Mouse (Mus musculus): ENCODE measurements at regions not wholly inside any gene's neighbourhood (a gene's known extent, or its start where the extent isn't known, plus 50 kb on each side); places are given as distances from the start of the nearest gene placed in this dataset.
A peak's percentile ranks its signal among the peaks of the same experiment; 100 is the strongest.

DNA sequence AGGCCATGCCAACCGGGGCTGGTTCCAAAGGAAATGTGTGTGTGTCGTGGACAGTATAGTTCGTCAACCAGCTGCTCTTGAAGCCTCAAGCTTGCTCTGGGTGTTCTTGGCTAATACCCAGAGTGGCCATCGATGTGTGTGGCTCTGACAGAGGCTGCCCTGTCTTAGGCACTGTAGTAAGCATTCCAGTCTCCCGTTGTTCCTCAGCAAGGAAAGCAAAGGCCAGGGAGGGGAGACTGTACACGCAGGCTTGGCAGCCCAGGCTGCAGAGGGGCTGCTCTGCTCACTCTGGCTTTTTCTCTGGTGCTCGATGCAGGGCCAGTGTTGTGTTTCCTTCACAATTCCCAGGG is 106.1 kb upstream of the Unc5b start:
- DNase-seq (ENCODE audit: low spot score in 2 of 2): no peak

DNA sequence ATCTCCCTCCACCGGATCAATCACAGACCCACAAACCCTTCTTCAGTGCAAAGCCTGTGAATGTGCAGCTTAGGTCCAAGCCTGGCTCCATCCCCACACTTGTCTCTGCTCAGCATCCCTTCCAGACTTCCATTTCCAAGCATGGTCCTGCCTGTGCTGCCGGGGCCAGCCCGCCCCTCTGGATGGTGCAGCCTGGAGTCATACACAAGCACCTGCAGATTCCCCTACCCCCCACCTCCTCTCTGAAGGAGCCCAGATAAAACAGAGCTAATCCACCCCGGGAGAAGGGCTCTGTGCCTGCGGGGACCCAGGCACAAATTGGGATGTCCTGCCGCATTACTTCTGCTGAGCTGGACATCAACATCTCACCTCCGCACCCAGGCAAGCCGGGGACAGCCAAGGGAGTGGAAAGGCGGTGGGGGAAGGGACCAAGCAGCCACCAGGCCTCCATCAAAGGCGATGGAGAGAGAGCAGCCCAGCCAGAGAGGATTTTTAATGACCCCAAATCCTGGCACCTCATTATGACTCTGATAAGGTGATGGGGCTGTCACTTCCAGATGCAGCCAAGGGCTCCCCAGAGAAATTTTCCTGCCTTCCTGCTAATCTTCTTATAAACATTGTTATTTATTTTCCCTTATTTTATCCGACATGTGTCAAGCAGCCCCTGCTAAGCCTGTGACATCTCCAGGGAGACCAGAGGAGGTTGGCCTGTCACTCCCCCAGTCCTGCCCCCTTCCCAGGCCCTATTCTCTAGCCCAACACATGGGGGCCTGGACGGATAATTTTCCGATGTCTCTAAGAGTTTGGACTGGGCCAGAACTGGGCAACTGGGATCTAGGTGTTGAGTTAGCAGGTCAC is 105.5 kb upstream of the Unc5b start:
- no peak for DNase-seq (ENCODE audit: low spot score in 2 of 2)

DNA sequence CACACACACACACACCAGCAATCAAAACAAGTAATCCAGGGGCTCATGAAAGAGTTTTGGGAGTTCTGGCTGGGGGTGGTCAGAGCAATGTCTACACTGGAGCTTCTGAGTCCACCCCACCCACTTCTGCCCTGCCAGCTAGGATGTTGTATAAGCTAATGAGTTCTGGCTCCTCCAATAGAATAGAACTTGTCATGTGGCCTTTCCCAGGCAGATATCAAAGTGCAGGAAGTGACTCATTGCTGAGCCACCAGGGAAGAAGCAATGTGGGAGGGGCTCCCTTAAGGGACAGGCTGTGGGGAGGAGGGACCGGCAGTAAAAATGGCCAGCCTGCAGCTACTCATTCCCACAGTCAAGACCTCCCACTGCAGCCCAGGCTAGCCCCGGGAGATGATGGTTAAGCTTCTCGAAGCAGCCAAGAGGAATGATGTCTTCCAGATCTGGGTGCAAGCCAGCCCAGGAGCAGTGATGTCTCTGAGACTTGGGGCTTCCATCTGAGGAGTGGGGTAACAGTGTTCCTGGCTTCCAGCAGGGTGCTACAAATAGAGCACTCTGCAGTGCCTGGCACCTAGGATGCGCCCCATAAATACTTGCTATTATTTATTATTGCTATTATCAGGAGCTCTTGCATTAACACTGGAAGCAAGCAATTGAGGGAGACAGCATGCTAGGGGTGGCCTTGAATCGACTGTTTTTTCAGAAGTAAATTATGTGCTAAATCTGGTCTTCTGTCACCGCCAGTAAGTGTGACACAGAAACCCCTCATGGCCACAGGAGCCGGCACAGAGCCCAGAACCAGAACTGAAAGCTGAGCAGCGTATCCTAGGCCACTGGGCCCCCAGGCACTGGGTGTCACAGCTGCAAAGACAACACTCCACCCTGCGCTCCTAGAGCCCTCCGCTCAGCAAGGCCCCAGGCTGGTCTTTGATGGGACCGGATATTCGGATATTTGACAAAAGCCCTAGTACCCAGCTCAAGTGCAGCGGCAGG is 103.2 kb upstream of the Unc5b start:
- peak; percentile 56 to 63 for DNase-seq (ENCODE audit: low spot score in 2 of 2)

DNA sequence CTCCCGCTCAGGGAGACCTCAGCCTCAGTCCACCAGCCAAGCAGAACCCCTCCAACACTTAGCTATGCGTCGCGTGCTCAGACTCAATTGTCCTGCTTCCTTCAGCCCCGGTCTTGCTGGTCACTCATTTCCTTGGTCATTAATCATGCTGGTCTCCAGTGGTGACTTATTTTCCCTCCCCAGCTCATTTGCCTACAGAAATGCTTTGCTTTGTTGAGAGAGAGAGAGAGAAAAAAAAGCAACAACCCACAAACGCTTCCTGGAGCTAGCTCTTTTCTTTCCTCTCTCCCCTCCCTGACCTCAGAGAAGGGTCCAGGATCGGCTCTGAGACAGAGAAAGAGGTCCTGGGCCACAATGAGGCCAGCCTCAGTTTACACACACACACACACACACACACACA is 102.5 kb upstream of the Unc5b start:
- DNase-seq (ENCODE audit: low spot score in 2 of 2): no peak

DNA sequence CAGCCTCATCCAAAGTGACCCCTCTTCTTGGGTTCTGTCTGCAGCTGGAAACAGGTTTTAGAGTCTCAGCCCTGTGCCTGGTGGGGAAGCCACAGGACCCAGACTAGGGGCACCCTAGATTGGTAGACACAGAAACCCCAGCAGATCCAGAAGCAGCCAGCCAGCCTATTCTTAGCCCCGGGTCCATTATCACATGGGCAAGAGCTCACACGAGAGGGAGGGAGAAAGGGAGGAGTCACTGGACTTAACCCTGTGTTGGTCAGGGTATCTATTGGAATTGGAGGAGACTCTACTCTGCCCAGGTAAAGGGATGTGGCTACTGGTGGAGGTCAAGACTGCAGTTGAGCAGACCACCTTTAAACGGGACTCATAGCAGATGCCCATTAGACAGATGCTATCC is 101.5 kb upstream of the Unc5b start:
- DNase-seq (ENCODE audit: low spot score in 2 of 2): no peak

DNA sequence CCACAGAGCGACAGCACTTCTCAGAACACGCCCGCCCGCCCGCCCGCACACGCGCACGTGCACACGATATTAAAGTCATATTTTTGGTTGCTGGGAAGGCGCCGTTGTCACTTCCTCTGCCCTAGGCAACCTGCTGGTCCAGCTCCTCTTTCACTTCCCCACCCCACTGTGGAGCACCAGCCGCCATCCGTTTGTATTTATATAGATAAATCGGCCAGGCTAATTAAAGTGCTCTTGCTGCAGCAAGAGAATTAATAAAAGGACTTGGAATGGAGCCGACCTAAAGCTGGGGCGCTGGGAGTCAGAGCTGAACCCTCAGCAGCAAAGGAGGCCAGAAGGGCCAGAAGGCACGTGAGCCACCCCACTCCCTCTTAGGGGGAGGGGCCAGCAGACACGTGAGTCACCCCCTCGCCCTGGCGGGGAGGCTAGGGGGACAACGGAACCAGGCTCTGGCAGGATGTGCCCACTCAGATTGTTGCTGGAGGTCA is 100.6 kb upstream of the Unc5b start:
- DNase-seq (ENCODE audit: low spot score in 2 of 2): peak in 1 of 2 experiments; percentile 15

DNA sequence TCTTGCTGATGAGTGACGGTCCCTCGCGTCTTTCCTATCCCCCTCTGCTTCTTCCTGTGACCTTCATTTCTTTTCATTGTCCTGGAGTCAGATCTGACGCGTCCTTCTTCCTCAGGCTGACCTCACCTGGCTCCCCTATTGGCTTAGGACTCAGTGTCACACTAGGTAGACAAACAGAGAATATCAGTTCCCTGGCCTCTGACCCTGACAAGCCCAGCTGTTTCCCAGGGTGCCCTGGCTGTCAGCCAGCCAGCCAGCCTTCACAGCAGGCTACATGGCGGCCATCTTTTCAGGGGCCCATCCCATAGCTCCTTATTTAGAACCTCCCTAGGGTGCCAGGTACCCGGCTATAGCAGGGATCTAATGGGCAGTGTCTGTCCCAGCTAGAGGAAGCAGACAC is 97.3 kb upstream of the Unc5b start:
- no peak for DNase-seq (ENCODE audit: low spot score in 2 of 2)

DNA sequence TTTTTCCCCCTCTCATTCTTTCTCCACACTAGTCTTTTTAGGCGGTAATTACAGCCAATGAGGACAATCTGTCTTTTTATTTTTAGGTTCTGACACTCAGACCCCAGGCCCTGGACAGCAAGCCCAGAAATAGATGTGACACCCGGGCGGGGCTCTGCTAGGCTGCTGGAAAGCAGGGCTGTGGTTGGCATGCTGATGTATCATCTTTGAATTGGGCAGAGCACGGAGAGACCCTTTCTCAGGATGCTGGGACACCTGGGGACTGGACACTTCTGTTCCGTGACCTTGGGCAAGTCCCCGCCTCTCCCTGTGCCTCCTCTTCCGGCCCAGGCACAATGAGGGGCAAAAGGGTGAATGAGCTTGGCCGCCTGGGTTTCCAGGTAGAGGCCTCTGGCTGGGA is 96.8 kb upstream of the Unc5b start:
- DNase-seq (ENCODE audit: low spot score in 2 of 2): no peak

- DNase-seq (ENCODE audit: low spot score in 2 of 2): no peak
Observed at GRCm38 (mm10) chr10:60926632-60927031, 95.3 kb upstream of the Unc5b start.

DNA sequence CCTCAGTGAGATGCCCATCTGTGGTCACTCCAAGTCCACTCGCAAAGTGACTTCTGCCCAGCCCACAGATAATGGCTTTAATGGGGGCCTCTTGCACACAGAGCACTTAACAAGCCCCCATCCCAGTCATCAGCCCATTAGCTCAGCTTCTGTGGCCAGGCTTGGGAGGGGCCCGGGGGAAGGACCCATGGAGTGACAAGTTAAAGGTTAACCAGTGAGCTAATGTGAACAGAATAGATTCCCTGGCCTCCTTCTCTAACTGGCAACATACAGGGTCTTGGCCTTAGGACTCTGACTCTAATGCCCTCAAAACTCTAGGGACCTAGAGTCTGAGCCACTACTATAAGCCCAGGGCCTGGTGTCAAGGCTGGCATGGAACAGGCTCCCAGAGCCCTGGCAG is 94.3 kb upstream of the Unc5b start:
- no peak for DNase-seq (ENCODE audit: low spot score in 2 of 2)

GRCm38 (mm10) chr10:60925198-60925597 is 93.8 kb upstream of the Unc5b start:
- no peak for DNase-seq (ENCODE audit: low spot score in 2 of 2)

- no peak for DNase-seq (ENCODE audit: low spot score in 2 of 2)
Observed at GRCm38 (mm10) chr10:60923806-60924205, 92.4 kb upstream of the Unc5b start.

GRCm38 (mm10) chr10:60920621-60921020 is 89.2 kb upstream of the Unc5b start:
- no peak for DNase-seq (ENCODE audit: low spot score in 2 of 2)

GRCm38 (mm10) chr10:60918020-60918419 is 86.6 kb upstream of the Unc5b start:
- DNase-seq (ENCODE audit: low spot score in 2 of 2): no peak

DNA sequence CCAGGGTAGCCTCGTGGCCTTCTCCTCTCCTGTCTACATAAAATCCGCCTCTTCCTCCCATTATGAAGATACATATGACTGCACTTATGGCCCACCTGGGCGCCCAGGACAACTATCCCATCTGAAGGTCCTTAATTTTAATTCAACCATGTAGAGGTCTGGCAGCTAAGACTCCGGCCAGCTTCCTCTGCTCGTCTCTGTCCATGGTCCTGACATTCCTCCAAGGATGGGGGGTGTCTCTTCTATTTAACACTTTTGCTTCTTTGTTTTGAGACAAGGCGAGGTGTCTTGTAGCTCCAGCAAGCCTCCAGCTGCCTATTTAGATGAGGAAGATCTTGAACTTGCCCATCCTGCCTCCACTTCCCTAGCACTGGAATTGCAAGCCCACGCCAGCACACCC is 83.0 kb upstream of the Unc5b start:
- DNase-seq (ENCODE audit: low spot score in 2 of 2): no peak

- no peak for DNase-seq (ENCODE audit: low spot score in 2 of 2)
Observed at GRCm38 (mm10) chr10:60913456-60913900, 82.1 kb upstream of the Unc5b start.

DNA sequence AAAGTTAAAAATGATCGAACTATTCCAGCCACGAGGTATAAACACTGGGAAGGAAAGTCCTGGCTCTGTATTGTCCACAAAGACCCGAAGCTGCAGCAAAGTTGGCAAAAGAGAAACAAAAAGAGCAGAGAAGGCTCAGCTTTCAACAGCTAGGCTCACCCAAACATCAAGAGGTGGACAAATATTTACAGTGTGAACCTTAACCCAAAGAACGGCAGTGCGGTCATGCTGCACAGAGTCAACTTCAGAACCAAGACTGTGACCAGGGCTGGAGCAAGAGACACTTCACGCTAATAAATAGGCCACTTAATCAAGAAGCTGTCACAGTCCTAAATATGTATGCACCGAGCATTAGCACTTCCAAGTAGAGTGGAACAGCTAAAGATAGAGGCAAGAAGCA is 73.0 kb upstream of the Unc5b start:
- DNase-seq (ENCODE audit: low spot score in 2 of 2): no peak

- DNase-seq (ENCODE audit: low spot score in 2 of 2): no peak
Observed at GRCm38 (mm10) chr10:60900992-60901391, 69.6 kb upstream of the Unc5b start.

GRCm38 (mm10) chr10:60893810-60894147 is 62.4 kb upstream of the Unc5b start:
- no peak for DNase-seq (ENCODE audit: low spot score in 2 of 2)

- no peak for DNase-seq (ENCODE audit: low spot score in 2 of 2)
Observed at GRCm38 (mm10) chr10:60893130-60893809, 61.9 kb upstream of the Unc5b start.

GRCm38 (mm10) chr10:60892730-60893129 is 61.3 kb upstream of the Unc5b start:
- no peak for DNase-seq (ENCODE audit: low spot score in 2 of 2)
